Comparison of ENCODE assay signal across 8 mouse cellular contexts in genomic region chrX:51018786-51019179, GRCm38 (mm10). TPM values are rescaled to one million over a fixed set of nuclear protein-coding genes. Genes with fewer than 3 reads are reported as not detected.
DNase-seq lines count a peak whose midpoint lies in the region; ATAC-seq and TF ChIP-seq lines count a peak whose summit lies in the region.

No protein-coding gene starts in this region.

- peak; percentile 67 for DNase-seq in G1E (ENCODE audit: low spot score)
- peak; percentile 82 for DNase-seq in forebrain, embryonic 14.5 days (ENCODE audit: low spot score)
- DNase-seq in heart, postnatal 14 days = peak; percentile 77 to 79
- peak; percentile 35 to 57 for DNase-seq in layer of hippocampus, adult 18-20 months (ENCODE audit: low spot score in 2 of 2)
- peak; percentile 84 for DNase-seq in lung, embryonic 14.5 days
- DNase-seq in ovary, adult 18-20 months (ENCODE audit: low spot score) = peak; percentile 64
- peak; percentile 67 for DNase-seq in thymus, adult 2 months

- no peaks in the 10 kb centered on the region for H3K27me3 ChIP-seq in G1E (ENCODE audit: insufficient read depth, low read length)
- H3K27me3 ChIP-seq in forebrain, embryonic 14.5 days (replicated peaks; ENCODE audit: control insufficient read depth, insufficient read depth, low read length) = no peaks in the 10 kb centered on the region
- no peaks in the 10 kb centered on the region for H3K27me3 ChIP-seq in lung, embryonic 14.5 days (ENCODE audit: insufficient read depth, low read length)
- no peaks in the 10 kb centered on the region for H3K27me3 ChIP-seq in thymus, adult 2 months (ENCODE audit: control insufficient read depth, insufficient read depth, low read length)

- H3K27ac ChIP-seq in forebrain, embryonic 14.5 days (ENCODE audit: low read depth, low read length) = peak overlapping the region; percentile 90
- H3K27ac ChIP-seq in lung, embryonic 14.5 days (ENCODE audit: low read depth) = peak overlapping the region; percentile 96
- H3K27ac ChIP-seq in thymus, adult 2 months (ENCODE audit: control insufficient read depth, insufficient read depth, low read length) = peak overlapping the region; percentile 71; the same call in 1 of the 2 replicates

- peak overlapping the region; percentile 45 for H3K4me2 ChIP-seq in forebrain, embryonic 14.5 days (ENCODE audit: low read length)
- H3K4me2 ChIP-seq in lung, embryonic 14.5 days = peak overlapping the region; percentile 62

- H3K4me3 ChIP-seq in G1E (ENCODE audit: low read depth, low read length) = peak overlapping the region; percentile 74
- peak overlapping the region; percentile 52 for H3K4me3 ChIP-seq in forebrain, embryonic 14.5 days (ENCODE audit: low read depth, low read length)
- H3K4me3 ChIP-seq in lung, embryonic 14.5 days (ENCODE audit: low read depth, low read length) = peak overlapping the region; percentile 54
- peak overlapping the region; percentile 86 for H3K4me3 ChIP-seq in thymus, adult 2 months (ENCODE audit: control insufficient read depth, insufficient read depth, low read length)

- intact Hi-C loops in heart, postnatal 14 days (cut with DNase I) = loop anchor here (5.0 to 10.0 kb wide), 2 partner anchors 341 to 384 kb away; no protein-coding TSS in a partner anchor

- H3K9ac ChIP-seq in forebrain, embryonic 14.5 days (ENCODE audit: low read length) = peak overlapping the region; percentile 90
- peak overlapping the region; percentile 84 for H3K9ac ChIP-seq in lung, embryonic 14.5 days

- H3K4me1 ChIP-seq in G1E (ENCODE audit: insufficient read depth, low read depth, low read length) = peaks cover 13% of the 10 kb centered on the region
- H3K4me1 ChIP-seq in forebrain, embryonic 14.5 days (ENCODE audit: control insufficient read depth, insufficient read depth, low read length) = no peaks in the 10 kb centered on the region
- no peaks in the 10 kb centered on the region for H3K4me1 ChIP-seq in lung, embryonic 14.5 days (ENCODE audit: insufficient read depth)
- no peaks in the 10 kb centered on the region for H3K4me1 ChIP-seq in thymus, adult 2 months (replicated peaks; ENCODE audit: control insufficient read depth, insufficient read depth, low read length)

- H3K36me3 ChIP-seq in G1E (replicated peaks) = peaks cover 12% of the 10 kb centered on the region
- H3K36me3 ChIP-seq in forebrain, embryonic 14.5 days (ENCODE audit: control insufficient read depth, insufficient read depth, low read length) = 0 out of 2 replicates have a peak, but pooled peaks cover 5% of the 10 kb centered on the region
- H3K36me3 ChIP-seq in lung, embryonic 14.5 days (ENCODE audit: insufficient read depth) = peaks cover 12% of the 10 kb centered on the region; the same call in 1 of the 2 replicates
- no peaks in the 10 kb centered on the region; the same call in 1 of the 2 replicates for H3K36me3 ChIP-seq in thymus, adult 2 months (ENCODE audit: control insufficient read depth, insufficient read depth, low read length)

- no peaks in the 10 kb centered on the region for H3K9me3 ChIP-seq in G1E (replicated peaks)
- no peaks in the 10 kb centered on the region for H3K9me3 ChIP-seq in forebrain, embryonic 14.5 days (replicated peaks; ENCODE audit: control insufficient read depth, low read length)
- no peaks in the 10 kb centered on the region for H3K9me3 ChIP-seq in lung, embryonic 14.5 days (ENCODE audit: low read depth, low read length)

- 32% methylated on average over 28 of the region's 32 CpGs for WGBS in forebrain, embryonic 14.5 days
- 15% methylated on average over 32 of the region's 32 CpGs for WGBS in lung, embryonic 14.5 days
- under 1% methylated on average over 31 of the region's 32 CpGs for WGBS in thymus, adult 2 months

- ATAC-seq in G1E (ENCODE audit: extremely low read depth, insufficient number of reproducible peaks, low FRiP score, poor library complexity, severe bottlenecking) = peak; percentile 59
- ATAC-seq in cerebellum, adult (ENCODE audit: insufficient number of reproducible peaks, low FRiP score, low TSS enrichment) = peak; percentile 91
- peak; percentile 85 for ATAC-seq in forebrain, embryonic 14.5 days
- peak; percentile 87 for ATAC-seq in lung, embryonic 14.5 days (ENCODE audit: insufficient read depth)

- TF ChIP-seq CTCF in G1E (IDR thresholded peaks at IDR 0.05; ENCODE audit: low read depth, low read length) = no peak
- TF ChIP-seq CTCF in lung, embryonic 14.5 days (IDR thresholded peaks at IDR 0.05; ENCODE audit: low read depth) = no peak
- no peak for TF ChIP-seq CTCF in thymus, adult 2 months (IDR thresholded peaks at IDR 0.05; ENCODE audit: borderline replicate concordance, control insufficient read depth, extremely low read depth, insufficient read depth, low read length, poor library complexity)

- 0 out of 2 replicates have a peak, but pooled peaks have one; percentile 37 for TF ChIP-seq POLR2A in thymus, adult 2 months (IDR thresholded peaks at IDR 0.05; ENCODE audit: control insufficient read depth, extremely low read depth, insufficient read depth, low read length, poor library complexity)

RNA-seq across cellular contexts. Expression of gene Rap2c, which starts 1.0 kb away (rescaled TPM):
- 36.9 and 37.7 TPM in 2 replicates for total RNA-seq in G1E (2014; fragmentation: Nextera tagmentation)
- 63.2 and 67.7 TPM in 2 replicates for total RNA-seq in G1E (2017)
- polyA plus RNA-seq in G1E (2012) = 0.95 and 1.5 TPM in 2 replicates
- 17.5 and 19.4 TPM in 2 replicates for polyA plus RNA-seq in forebrain, embryonic 14.5 days (2014; fragmentation: Nextera tagmentation; extraction: Ambion mirVana)
- 10 to 100 TPM; 23.5 to 25.1 TPM for total RNA-seq in heart, postnatal 14 days (2021)
- total RNA-seq in layer of hippocampus, adult 18-20 months (2021) = 10 to 100 TPM; 26.0 to 29.3 TPM
- polyA plus RNA-seq in lung, embryonic 14.5 days (2014; fragmentation: Nextera tagmentation; extraction: Ambion mirVana) = 24.3 and 26.7 TPM in 2 replicates
- 6.2 and 7.3 TPM in 2 replicates for polyA plus RNA-seq in thymus, adult 2 months (2012; rRNA removed)

Comparison
In these comparisons a context has a peak if more than half of its experiments do, and no peak if none do; other contexts are left out.
1. Peak in every context shown above with its lines: DNase-seq, ATAC-seq, H3K4me3 ChIP-seq and H3K27ac ChIP-seq.